Mouse (Mus musculus): ENCODE measurements at regions not wholly inside any gene's neighbourhood (a gene's known extent, or its start where the extent isn't known, plus 50 kb on each side); places are given as distances from the start of the nearest gene placed in this dataset.

DNA sequence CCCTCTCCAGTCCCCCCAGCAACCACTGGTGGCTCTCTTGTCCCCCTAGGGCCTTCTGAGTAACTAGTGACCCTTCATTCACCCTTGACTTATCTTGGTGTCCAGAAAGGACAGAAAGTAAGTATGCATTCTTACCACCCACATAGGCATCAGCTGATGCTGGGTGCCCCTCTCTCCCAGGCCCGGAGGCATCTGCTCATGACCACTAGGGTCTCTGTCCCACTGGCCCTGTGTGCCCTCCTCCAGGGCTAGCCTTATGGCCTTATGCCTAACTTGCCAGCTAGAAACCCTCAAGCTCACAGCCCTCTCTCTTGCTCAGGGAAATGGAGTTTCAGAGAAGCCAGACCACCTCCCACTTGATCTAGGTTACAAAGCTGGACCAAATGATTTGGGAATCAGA is 89.2 kb upstream of the Unc5b start:
- TF ChIP-seq USF2 (conservative IDR thresholded peaks at IDR 0.05; ENCODE audit: low read depth, low read length) (no peak), EP300 (IDR thresholded peaks at IDR 0.05; ENCODE audit: low read length) (no peak), POLR2A (IDR thresholded peaks at IDR 0.05; ENCODE audit: low read depth, low read length) (no peak), KAT2A (IDR thresholded peaks at IDR 0.05; ENCODE audit: insufficient replicate concordance, low read length) (no peak), BHLHE40 (IDR thresholded peaks at IDR 0.05; ENCODE audit: low read depth, low read length) (no peak), TBP (conservative IDR thresholded peaks at IDR 0.05; ENCODE audit: low read depth, low read length) (no peak), SIN3A (IDR thresholded peaks at IDR 0.05; ENCODE audit: low read length) (no peak), HCFC1 (IDR thresholded peaks at IDR 0.05; ENCODE audit: low read depth, low read length) (no peak), ZNF384 (IDR thresholded peaks at IDR 0.05; ENCODE audit: low read depth, low read length) (no peak), JUND (conservative IDR thresholded peaks at IDR 0.05; ENCODE audit: low read depth, low read length) (no peak), ZC3H11A (IDR thresholded peaks at IDR 0.05; ENCODE audit: low read depth, low read length) (no peak), E2F4 (IDR thresholded peaks at IDR 0.05; ENCODE audit: insufficient replicate concordance, low read depth, low read length) (no peak), CHD1 (IDR thresholded peaks at IDR 0.05; ENCODE audit: low read depth, low read length) (no peak), PAX5 (IDR thresholded peaks at IDR 0.05; ENCODE audit: low read length) (no peak), RCOR1 (conservative IDR thresholded peaks at IDR 0.05; ENCODE audit: low read depth, low read length) (no peak), CTCF (conservative IDR thresholded peaks at IDR 0.05 in 1 of 2, IDR thresholded peaks at IDR 0.05 in 1 of 2; ENCODE audit: low read depth in 2 of 2, low read length in 2 of 2) (no peak), MAFK (IDR thresholded peaks at IDR 0.05; ENCODE audit: insufficient replicate concordance, low read length) (no peak)
- dilution Hi-C loops (cut with MboI; ENCODE audit: extremely low pct_ligation_motif_present, extremely low pct_unique_long_range_greater_than_20kb, low sequenced_read_pairs) = no loop called here
- no peaks in the 10 kb centered on the region for H3K79me2 ChIP-seq (replicated peaks; ENCODE audit: control insufficient read depth, extremely low read depth, insufficient read depth, poor library complexity, severe bottlenecking)

GRCm38 (mm10) chr10:60918020-60918419 is 86.6 kb upstream of the Unc5b start:
- TF ChIP-seq CTCF (conservative IDR thresholded peaks at IDR 0.05 in 1 of 2, IDR thresholded peaks at IDR 0.05 in 1 of 2; ENCODE audit: low read depth in 2 of 2, low read length in 2 of 2) (no peak), RCOR1 (conservative IDR thresholded peaks at IDR 0.05; ENCODE audit: low read depth, low read length) (no peak), ZC3H11A (IDR thresholded peaks at IDR 0.05; ENCODE audit: low read depth, low read length) (no peak), MAZ (IDR thresholded peaks at IDR 0.05; ENCODE audit: low read depth, low read length) (no peak), MEF2A (IDR thresholded peaks at IDR 0.05; ENCODE audit: borderline replicate concordance, low read depth, low read length) (no peak), NRF1 (IDR thresholded peaks at IDR 0.05; ENCODE audit: low read depth, low read length) (no peak), HCFC1 (IDR thresholded peaks at IDR 0.05; ENCODE audit: low read depth, low read length) (no peak), BHLHE40 (IDR thresholded peaks at IDR 0.05; ENCODE audit: low read depth, low read length) (no peak), EP300 (IDR thresholded peaks at IDR 0.05; ENCODE audit: low read length) (no peak), ZNF384 (IDR thresholded peaks at IDR 0.05; ENCODE audit: low read depth, low read length) (no peak), PAX5 (IDR thresholded peaks at IDR 0.05; ENCODE audit: low read length) (no peak)
- dilution Hi-C loops (cut with MboI; ENCODE audit: extremely low pct_ligation_motif_present, extremely low pct_unique_long_range_greater_than_20kb, low sequenced_read_pairs) = no loop called here
- no peak overlapping the region for H3K4me2 ChIP-seq (ENCODE audit: insufficient read depth, low read depth, poor library complexity, severe bottlenecking)

More for the DNA sequence above, 89.2 kb upstream of the Unc5b start:
- no peaks in the 10 kb centered on the region; a peak in 1 of 4 replicates for H3K4me1 ChIP-seq (ENCODE audit: control insufficient read depth in 1 of 2, insufficient read depth in 2 of 2)
- no peaks in the 10 kb centered on the region for H3K9me3 ChIP-seq (replicated peaks; ENCODE audit: low read length)
- no peak overlapping the region for H3K27ac ChIP-seq (ENCODE audit: insufficient read depth, low read depth)
- no peak for DNase-seq (ENCODE audit: extremely low read depth)
- peaks cover 85% of the 10 kb centered on the region for H3K27me3 ChIP-seq (replicated peaks)
- no peak overlapping the region for H3K4me2 ChIP-seq (ENCODE audit: insufficient read depth, low read depth, poor library complexity, severe bottlenecking)
- no peak overlapping the region for H3K9ac ChIP-seq (ENCODE audit: insufficient read depth, low read depth)
- in situ Hi-C loops (cut with MboI; ENCODE audit: low pct_ligation_motif_present, low pct_unique_long_range_greater_than_20kb, low sequenced_read_pairs) = no loop called here
- H3K4me3 ChIP-seq (replicated peaks in 1 of 3; ENCODE audit: low read depth in 2 of 3, low read length in 2 of 3, poor library complexity in 1 of 3) = no peak overlapping the region
- H3K36me3 ChIP-seq (replicated peaks in 1 of 2; ENCODE audit: control insufficient read depth in 1 of 2, insufficient read depth in 1 of 2, low read length in 1 of 2) = no peaks in the 10 kb centered on the region

More at GRCm38 (mm10) chr10:60918020-60918419, 86.6 kb upstream of the Unc5b start:
- no peak overlapping the region for H3K27ac ChIP-seq (ENCODE audit: insufficient read depth, low read depth)
- no peaks in the 10 kb centered on the region; a peak in 1 of 4 replicates for H3K4me1 ChIP-seq (ENCODE audit: control insufficient read depth in 1 of 2, insufficient read depth in 2 of 2)
- H3K79me2 ChIP-seq (replicated peaks; ENCODE audit: control insufficient read depth, extremely low read depth, insufficient read depth, poor library complexity, severe bottlenecking) = no peaks in the 10 kb centered on the region
- H3K4me3 ChIP-seq (replicated peaks in 1 of 3; ENCODE audit: low read depth in 2 of 3, low read length in 2 of 3, poor library complexity in 1 of 3) = no peak overlapping the region
- DNase-seq (ENCODE audit: extremely low read depth) = no peak
- H3K9ac ChIP-seq (ENCODE audit: insufficient read depth, low read depth) = no peak overlapping the region
- H3K36me3 ChIP-seq (replicated peaks in 1 of 2; ENCODE audit: control insufficient read depth in 1 of 2, insufficient read depth in 1 of 2, low read length in 1 of 2) = no peaks in the 10 kb centered on the region
- no peaks in the 10 kb centered on the region for H3K9me3 ChIP-seq (replicated peaks; ENCODE audit: low read length)
- in situ Hi-C loops (cut with MboI; ENCODE audit: low pct_ligation_motif_present, low pct_unique_long_range_greater_than_20kb, low sequenced_read_pairs) = no loop called here
- peaks cover 74% of the 10 kb centered on the region for H3K27me3 ChIP-seq (replicated peaks)

Measured in CH12.LX (cell line).